Mouse (Mus musculus) adrenal gland, adult (tissue): Measurements from ENCODE around the gene Vps8.
A peak's percentile ranks its signal among the peaks of the same experiment; 100 is the strongest.

Experiments
- DNase-seq, 2 experiments: peaks; one replicate each; pipeline ENCODE4 v3.0.0; 2022 to 2023; ENCODE audit warnings: low spot score in 1 of 2; ENCODE audit not compliant: inconsistent age in 2 of 2

The Vps8 gene

GRCm38 (mm10) chr16:21620630-21621029 lies 197.7 kb downstream of the Vps8 start:
- DNase-seq, result no peak

GRCm38 (mm10) chr16:21625784-21626634 lies 203.1 kb downstream of the Vps8 start:
- no peak for DNase-seq

GRCm38 (mm10) chr16:21627248-21627647 lies 204.3 kb downstream of the Vps8 start:
- DNase-seq, result no peak

GRCm38 (mm10) chr16:21628061-21628591 lies 205.2 kb downstream of the Vps8 start:
- no peak for DNase-seq

GRCm38 (mm10) chr16:21630614-21631013 lies 207.7 kb downstream of the Vps8 start:
- no peak for DNase-seq

GRCm38 (mm10) chr16:21631815-21632222 lies 208.9 kb downstream of the Vps8 start:
- DNase-seq, result no peak

- no peak for DNase-seq
These were observed 211.5 kb downstream of the Vps8 start for GRCm38 (mm10) chr16:21634460-21634859.

- peak; percentile 51 to 90 for DNase-seq
These were observed 213.4 kb downstream of the Vps8 start for GRCm38 (mm10) chr16:21636156-21636853.

- DNase-seq, result peak in 1 of 2 experiments; percentile 44
These were observed 214.4 kb downstream of the Vps8 start for GRCm38 (mm10) chr16:21637201-21637819.

GRCm38 (mm10) chr16:21640766-21641499 lies 218.0 kb downstream of the Vps8 start:
- peak in 1 of 2 experiments; percentile 56 for DNase-seq

- peak; percentile 31 to 65 for DNase-seq
These were observed 219.0 kb downstream of the Vps8 start for GRCm38 (mm10) chr16:21641944-21642343.

GRCm38 (mm10) chr16:21642906-21643305 lies 220.0 kb downstream of the Vps8 start:
- DNase-seq, result no peak

- DNase-seq, result no peak
These were observed 220.7 kb downstream of the Vps8 start for GRCm38 (mm10) chr16:21643621-21644041.

GRCm38 (mm10) chr16:21644066-21644561 lies 221.2 kb downstream of the Vps8 start:
- DNase-seq, result peak in 1 of 2 experiments; percentile 49

GRCm38 (mm10) chr16:21644574-21644973 lies 221.7 kb downstream of the Vps8 start:
- DNase-seq, result no peak

GRCm38 (mm10) chr16:21645915-21646314 lies 223.0 kb downstream of the Vps8 start:
- DNase-seq, result peak in 1 of 2 experiments; percentile 66

GRCm38 (mm10) chr16:21646496-21646895 lies 223.6 kb downstream of the Vps8 start:
- DNase-seq, result no peak

- no peak for DNase-seq
These were observed 225.9 kb downstream of the Vps8 start for GRCm38 (mm10) chr16:21648800-21649199.

GRCm38 (mm10) chr16:21650289-21650688 lies 227.4 kb downstream of the Vps8 start:
- DNase-seq, result no peak

GRCm38 (mm10) chr16:21651161-21651560 lies 228.2 kb downstream of the Vps8 start:
- DNase-seq, result no peak
